Mouse (Mus musculus): ENCODE measurements around the gene Rnf168.

DNA sequence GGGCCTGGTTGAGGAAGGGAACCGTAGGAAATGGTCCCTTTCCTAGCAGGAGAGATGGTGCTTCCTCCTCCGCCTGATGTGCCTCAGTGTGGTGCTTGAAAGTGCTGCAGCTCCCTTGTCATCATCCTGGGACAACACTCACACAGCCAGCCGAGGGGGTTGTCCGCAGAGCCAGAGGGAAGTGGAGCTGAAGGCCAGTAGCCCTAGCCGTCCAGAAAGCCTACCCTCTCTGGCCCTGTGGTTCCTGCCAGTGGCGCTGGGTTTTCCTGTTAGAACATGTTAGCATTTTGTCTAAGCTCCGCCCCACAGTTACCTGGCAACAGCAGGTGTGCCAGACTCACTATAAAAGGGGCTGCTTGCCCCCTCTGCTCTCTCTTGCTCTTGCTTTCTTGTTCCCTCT is 46.7 kb downstream of the Rnf168 start:
- TF ChIP-seq CTCF (IDR thresholded peaks at IDR 0.05; ENCODE audit: control insufficient read depth, insufficient read depth, insufficient read length) (no peak), USF1 (IDR thresholded peaks at IDR 0.05; ENCODE audit: low read depth) (no peak), CEBPB (IDR thresholded peaks at IDR 0.05; ENCODE audit: low read depth) (no peak), MAX (IDR thresholded peaks at IDR 0.05) (no peak), FOSL1 (IDR thresholded peaks at IDR 0.05; ENCODE audit: insufficient read depth, low read length, poor library complexity, severe bottlenecking) (no peak)
